Mouse (Mus musculus): ENCODE measurements around the gene Kcna1. TPM values are rescaled to one million over a fixed set of nuclear protein-coding genes. Genes with fewer than 3 reads are reported as not detected.

The Kcna1 gene
- total and polyA plus RNA-seq, 3 experiments, result not detected

DNA sequence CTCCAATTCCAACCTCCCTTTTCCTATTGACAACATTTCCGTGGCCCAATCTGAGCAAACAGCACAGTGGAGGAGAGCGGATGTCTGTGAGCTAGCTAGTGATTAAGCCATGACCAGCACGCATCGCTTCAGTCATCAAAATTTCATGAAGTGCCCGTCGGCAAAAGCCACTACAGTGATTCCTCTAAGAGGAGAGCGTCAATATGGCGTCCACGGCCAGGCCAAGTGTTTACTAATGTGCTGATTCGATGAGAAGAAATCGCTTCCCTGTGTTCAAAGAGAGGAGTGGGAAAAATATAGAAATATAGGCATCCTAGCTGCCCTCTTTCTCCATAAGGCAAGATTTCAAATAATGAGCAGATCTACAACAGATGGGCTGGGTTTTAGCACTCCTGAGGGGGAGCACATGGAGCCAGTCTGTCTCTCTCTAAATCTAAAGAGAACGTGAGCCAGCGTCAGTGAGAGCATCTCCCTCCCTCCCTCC is 44.3 kb downstream of the Kcna1 start:
- H3K27ac ChIP-seq (ENCODE audit: control insufficient read depth, low read depth, low read length), result no peak overlapping the region
- H3K9me3 ChIP-seq (replicated peaks; ENCODE audit: insufficient read depth, low read length), result no peaks in the 10 kb centered on the region
- no peaks in the 10 kb centered on the region for H3K36me3 ChIP-seq (ENCODE audit: control insufficient read depth in 1 of 2, insufficient read depth in 2 of 2, low read length in 2 of 2)
- H3K27me3 ChIP-seq (ENCODE audit: control insufficient read depth in 1 of 2, insufficient read depth in 2 of 2, low read length in 2 of 2), result no peaks in the 10 kb centered on the region
- no peak overlapping the region for H3K4me3 ChIP-seq (ENCODE audit: control insufficient read depth in 1 of 2, insufficient read depth in 1 of 2, low read depth in 2 of 2, low read length in 2 of 2)
- H3K79me2 ChIP-seq (ENCODE audit: control insufficient read depth, insufficient read depth, low read length, poor library complexity), result no peaks in the 10 kb centered on the region
- DNase-seq (ENCODE audit: low read depth, low spot score), result no peak
- TF ChIP-seq MXI1 (IDR thresholded peaks at IDR 0.05; ENCODE audit: low read depth, low read length) (no peak), MAFK (IDR thresholded peaks at IDR 0.05; ENCODE audit: borderline replicate concordance, low read depth, low read length) (no peak), SIN3A (IDR thresholded peaks at IDR 0.05; ENCODE audit: low read length) (no peak)
- no peaks in the 10 kb centered on the region for H3K4me1 ChIP-seq (ENCODE audit: control insufficient read depth in 1 of 2, insufficient read depth in 2 of 2, low read length in 2 of 2)
- no peak overlapping the region for H3K9ac ChIP-seq (ENCODE audit: control insufficient read depth, low read depth, low read length, poor library complexity, severe bottlenecking)

DNA sequence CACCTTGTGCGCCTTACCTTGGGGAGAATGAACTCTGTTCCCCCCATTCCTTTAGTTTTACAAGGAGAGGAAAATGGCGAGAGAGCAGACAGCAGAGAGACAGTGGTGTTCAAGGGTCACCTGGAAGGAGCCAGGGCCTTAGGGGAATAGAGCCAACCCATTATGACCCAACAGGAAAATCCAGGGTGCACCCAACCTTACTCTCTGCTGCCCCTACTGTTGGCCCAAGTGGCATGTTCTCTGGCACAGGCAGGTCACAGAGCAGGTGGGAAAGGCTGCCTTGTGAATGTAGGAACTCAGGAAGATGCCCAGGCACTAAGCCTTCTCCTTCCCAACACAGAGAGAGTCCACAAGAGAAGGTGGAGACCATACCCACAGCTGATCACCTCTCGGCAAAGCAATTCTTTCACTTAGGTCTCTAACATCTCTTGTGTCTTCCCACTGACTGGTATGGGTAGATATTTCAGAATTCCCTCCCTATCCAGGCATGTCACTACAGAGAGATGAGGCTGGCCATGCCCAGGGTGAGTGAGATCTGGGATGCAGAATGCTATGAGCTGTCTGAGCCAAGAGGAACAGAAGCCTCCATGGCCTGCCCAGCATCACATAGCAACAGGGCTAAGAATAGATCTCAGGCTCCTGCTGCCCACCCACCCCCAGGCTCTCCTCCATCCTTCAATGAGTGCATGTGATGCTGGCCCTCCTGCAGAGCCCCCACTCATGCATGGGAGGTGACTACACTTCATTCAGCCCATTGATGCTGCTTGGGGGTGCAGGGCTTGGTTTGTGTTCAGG is 46.8 kb downstream of the Kcna1 start:
- Histone ChIP-seq H3K27me3 (ENCODE audit: control insufficient read depth in 1 of 2, insufficient read depth in 2 of 2, low read length in 2 of 2) (no peaks in the 10 kb centered on the region), H3K9me3 (replicated peaks; ENCODE audit: insufficient read depth, low read length) (no peaks in the 10 kb centered on the region)
- DNase-seq (ENCODE audit: low read depth, low spot score), result no peak

DNA sequence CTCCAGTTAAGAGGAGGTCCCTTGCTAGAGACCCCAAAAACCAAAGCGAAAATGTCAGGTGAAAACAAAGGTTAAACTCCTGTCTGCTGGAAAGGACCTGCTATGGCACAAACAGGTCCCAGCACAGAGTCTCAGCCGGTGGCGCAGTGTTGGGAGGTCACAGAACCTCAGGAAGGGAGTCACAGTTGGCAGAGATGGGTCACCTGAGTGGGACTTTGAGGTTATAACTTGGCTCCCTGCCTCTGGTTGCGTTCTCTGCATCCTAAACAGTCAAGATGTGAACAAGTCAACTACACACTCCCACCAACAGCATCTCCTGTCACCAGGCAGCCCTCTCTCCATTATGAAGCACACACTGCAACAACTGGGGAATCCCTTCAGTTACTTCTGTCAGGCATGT is 48.4 kb downstream of the Kcna1 start:
- no peaks in the 10 kb centered on the region for H3K4me1 ChIP-seq (ENCODE audit: control insufficient read depth in 1 of 2, insufficient read depth in 2 of 2, low read length in 2 of 2)
- no peak overlapping the region for H3K4me3 ChIP-seq (ENCODE audit: control insufficient read depth in 1 of 2, insufficient read depth in 1 of 2, low read depth in 2 of 2, low read length in 2 of 2)
- no peaks in the 10 kb centered on the region for H3K27me3 ChIP-seq (ENCODE audit: control insufficient read depth in 1 of 2, insufficient read depth in 2 of 2, low read length in 2 of 2)
- DNase-seq (ENCODE audit: low read depth, low spot score), result no peak
- no peak overlapping the region for H3K9ac ChIP-seq (ENCODE audit: control insufficient read depth, low read depth, low read length, poor library complexity, severe bottlenecking)
- H3K79me2 ChIP-seq (ENCODE audit: control insufficient read depth, insufficient read depth, low read length, poor library complexity), result no peaks in the 10 kb centered on the region
- no peaks in the 10 kb centered on the region for H3K36me3 ChIP-seq (ENCODE audit: control insufficient read depth in 1 of 2, insufficient read depth in 2 of 2, low read length in 2 of 2)
- H3K27ac ChIP-seq (ENCODE audit: control insufficient read depth, low read depth, low read length), result no peak overlapping the region
- no peaks in the 10 kb centered on the region for H3K9me3 ChIP-seq (replicated peaks; ENCODE audit: insufficient read depth, low read length)
- TF ChIP-seq NRF1 (IDR thresholded peaks at IDR 0.05; ENCODE audit: insufficient read depth, low read depth, low read length, poor library complexity, severe bottlenecking), result no peak
- no peak for TF ChIP-seq MAX (IDR thresholded peaks at IDR 0.05; ENCODE audit: low read length)
- TF ChIP-seq NELFE (IDR thresholded peaks at IDR 0.05; ENCODE audit: low read depth, low read length), result no peak
- no peak for TF ChIP-seq TBP (IDR thresholded peaks at IDR 0.05; ENCODE audit: low read depth, low read length)
- no peak for TF ChIP-seq HCFC1 (IDR thresholded peaks at IDR 0.05; ENCODE audit: low read depth, low read length)
- no peak for TF ChIP-seq GATA1 (IDR thresholded peaks at IDR 0.05; ENCODE audit: low read depth, low read length)
- TF ChIP-seq ZMIZ1 (IDR thresholded peaks at IDR 0.05; ENCODE audit: low read depth, low read length), result no peak
- no peak for TF ChIP-seq MEF2A (IDR thresholded peaks at IDR 0.05; ENCODE audit: extremely low read depth, insufficient replicate concordance, low read depth, low read length, poor library complexity, severe bottlenecking)
- no peak for TF ChIP-seq MYC (IDR thresholded peaks at IDR 0.05; ENCODE audit: low read depth, low read length)
- TF ChIP-seq ZC3H11A (IDR thresholded peaks at IDR 0.05; ENCODE audit: low read depth, low read length), result no peak
- TF ChIP-seq MAFK (IDR thresholded peaks at IDR 0.05; ENCODE audit: borderline replicate concordance, low read depth, low read length), result no peak
- TF ChIP-seq ZKSCAN1 (IDR thresholded peaks at IDR 0.05; ENCODE audit: low read depth, low read length), result no peak
- no peak for TF ChIP-seq GABPA (IDR thresholded peaks at IDR 0.05; ENCODE audit: low read depth, low read length)
- no peak for TF ChIP-seq EP300 (IDR thresholded peaks at IDR 0.05; ENCODE audit: low read depth in 1 of 2, low read length in 2 of 2)
- TF ChIP-seq TCF12 (IDR thresholded peaks at IDR 0.05; ENCODE audit: low read depth, low read length), result no peak

More for the DNA sequence above, 46.8 kb downstream of the Kcna1 start:
- no peak for TF ChIP-seq ZC3H11A (IDR thresholded peaks at IDR 0.05; ENCODE audit: low read depth, low read length)
- TF ChIP-seq POLR2A (IDR thresholded peaks at IDR 0.05; ENCODE audit: control insufficient read depth in 1 of 2, insufficient read depth in 1 of 2, low read depth in 1 of 2, low read length in 2 of 2, poor library complexity in 1 of 2), result no peak
- no peak for TF ChIP-seq POLR2AphosphoS5 (IDR thresholded peaks at IDR 0.05; ENCODE audit: borderline replicate concordance, low read depth, low read length)
- no peak for TF ChIP-seq TAL1 (IDR thresholded peaks at IDR 0.05; ENCODE audit: low read length)
- no peak for TF ChIP-seq E2F4 (IDR thresholded peaks at IDR 0.05; ENCODE audit: borderline replicate concordance, low read depth, low read length)
- TF ChIP-seq ZNF384 (IDR thresholded peaks at IDR 0.05; ENCODE audit: low read depth, low read length), result no peak
- no peak for TF ChIP-seq ETS1 (IDR thresholded peaks at IDR 0.05; ENCODE audit: low read depth, low read length)
- TF ChIP-seq POLR2AphosphoS2 (IDR thresholded peaks at IDR 0.05; ENCODE audit: low read length), result no peak
- TF ChIP-seq GATA1 (IDR thresholded peaks at IDR 0.05; ENCODE audit: low read depth, low read length), result no peak
- TF ChIP-seq BHLHE40 (IDR thresholded peaks at IDR 0.05; ENCODE audit: borderline replicate concordance, low read depth, low read length), result no peak
- TF ChIP-seq MAX (IDR thresholded peaks at IDR 0.05; ENCODE audit: low read length), result no peak
- TF ChIP-seq SIN3A (IDR thresholded peaks at IDR 0.05; ENCODE audit: low read length), result no peak
- TF ChIP-seq TCF12 (IDR thresholded peaks at IDR 0.05; ENCODE audit: low read depth, low read length), result no peak
- no peak for TF ChIP-seq HCFC1 (IDR thresholded peaks at IDR 0.05; ENCODE audit: low read depth, low read length)
- no peak for TF ChIP-seq EP300 (IDR thresholded peaks at IDR 0.05; ENCODE audit: low read depth in 1 of 2, low read length in 2 of 2)
- no peak for TF ChIP-seq ELF1 (IDR thresholded peaks at IDR 0.05; ENCODE audit: low read depth, low read length)
- no peak for TF ChIP-seq USF2 (IDR thresholded peaks at IDR 0.05; ENCODE audit: borderline replicate concordance in 1 of 2, insufficient read depth in 1 of 2, low read depth in 1 of 2, low read length in 2 of 2)
- no peak for TF ChIP-seq JUND (IDR thresholded peaks at IDR 0.05; ENCODE audit: low read depth, low read length)
- TF ChIP-seq RAD21 (IDR thresholded peaks at IDR 0.05; ENCODE audit: low read depth, low read length), result no peak
- Histone ChIP-seq H3K36me3 (ENCODE audit: control insufficient read depth in 1 of 2, insufficient read depth in 2 of 2, low read length in 2 of 2) (no peaks in the 10 kb centered on the region), H3K9ac (ENCODE audit: control insufficient read depth, low read depth, low read length, poor library complexity, severe bottlenecking) (no peak overlapping the region), H3K4me3 (ENCODE audit: control insufficient read depth in 1 of 2, insufficient read depth in 1 of 2, low read depth in 2 of 2, low read length in 2 of 2) (no peak overlapping the region), H3K27ac (ENCODE audit: control insufficient read depth, low read depth, low read length) (no peak overlapping the region), H3K4me1 (ENCODE audit: control insufficient read depth in 1 of 2, insufficient read depth in 2 of 2, low read length in 2 of 2) (no peaks in the 10 kb centered on the region), H3K79me2 (ENCODE audit: control insufficient read depth, insufficient read depth, low read length, poor library complexity) (no peaks in the 10 kb centered on the region)

Data from MEL (cell line).